Mouse (Mus musculus) bone marrow macrophage, adult 2 months (primary cell): ENCODE measurements around the gene Vac14.

Experiments
- CTCF ChIP-seq: IDR thresholded peaks from 2 replicates; pipeline ENCODE4 v1.5.1; 2012; ENCODE audit warnings: low read depth, mild to moderate bottlenecking, low read length, moderate library complexity
- POLR2A ChIP-seq: IDR thresholded peaks from 2 replicates; pipeline ENCODE4 v1.6.1; 2012; ENCODE audit warnings: mild to moderate bottlenecking, low read depth, low read length, borderline replicate concordance

GRCm38 (mm10) chr8:110646064-110646463 lies 27.7 kb downstream of the Vac14 start:
- TF ChIP-seq CTCF, result peak; percentile 28; the same call in 1 of the 2 replicates
- TF ChIP-seq POLR2A, result no peak
